Mouse (Mus musculus) lung, embryonic 16.5 days (tissue): ENCODE measurements around the gene Osgep. TPM values are rescaled to one million over a fixed set of nuclear protein-coding genes. Genes with fewer than 3 reads are reported as not detected.
A peak's percentile ranks its signal among the peaks of the same experiment; 100 is the strongest.

Experiments used
- ATAC-seq: fragments of 200-750 bp; cut with Nextera tagmentation; 2 replicates; pipeline ENCODE4 v1.8.0; 2017; ENCODE audit warnings: low read depth, mild to moderate bottlenecking, moderate library complexity
- H3K27ac ChIP-seq: fragments of 300-500 bp; sonication (generic); 2 replicates; pipeline ENCODE4 v1.5.1; 2014; ENCODE audit warnings: mild to moderate bottlenecking, control low read depth, low read length
- H3K27me3 ChIP-seq: fragments of 300-500 bp; sonication (generic); 2 replicates; pipeline ENCODE4 v1.6.1; 2014; ENCODE audit warnings: low read depth, low read length, mixed read lengths; ENCODE audit not compliant: control insufficient read depth, insufficient read depth
- H3K36me3 ChIP-seq: fragments of 300-500 bp; sonication (generic); 2 replicates; pipeline ENCODE4 v1.6.1; 2014; ENCODE audit warnings: low read length; ENCODE audit not compliant: control insufficient read depth, insufficient read depth
- H3K4me1 ChIP-seq: fragments of 300-500 bp; sonication (generic); replicated peaks from 2 replicates; pipeline ENCODE4 v1.6.1; 2014; ENCODE audit warnings: low read length, mixed read lengths; ENCODE audit not compliant: control insufficient read depth, insufficient read depth
- H3K4me2 ChIP-seq: fragments of 300-500 bp; sonication (generic); 2 replicates; pipeline ENCODE4 v1.6.1; 2014; ENCODE audit warnings: low read depth, low read length, control low read depth
- H3K4me3 ChIP-seq: fragments of 300-500 bp; sonication (generic); 2 replicates; pipeline ENCODE4 v1.5.1; 2014; ENCODE audit warnings: mild to moderate bottlenecking, low read length, control low read depth
- H3K9ac ChIP-seq: fragments of 300-500 bp; sonication (generic); 2 replicates; pipeline ENCODE4 v1.6.1; 2014; ENCODE audit warnings: low read length, control low read depth
- H3K9me3 ChIP-seq: fragments of 300-500 bp; sonication (generic); 2 replicates; pipeline ENCODE4 v1.6.1; 2016; ENCODE audit warnings: low read length; ENCODE audit not compliant: control insufficient read depth
- WGBS: fragments of 180-500 bp; shearing (Covaris S2); extraction: QIAGEN DNeasy Blood & Tissue Kit; methylation state at CpG from one replicate; pipeline ENCODE4 v1.1.7; 2014; 5-methylcytosine and 5-hydroxymethylcytosine counted together
- polyA plus RNA-seq: library from polyadenylated mRNA; unstranded; fragments of >200 nt; fragmentation: Nextera tagmentation; extraction: Ambion mirVana; gene quantifications from 2 replicates; pipeline ENCODE4 v1.2.1, GENCODE M21; 2015

The Osgep gene
- polyA plus RNA-seq, 1 experiment from 2014 or later: 153 TPM

- no peaks in the 10 kb centered on the region for H3K9me3 ChIP-seq
- no peak overlapping the region for H3K4me3 ChIP-seq
- H3K4me1 ChIP-seq: no peaks in the 10 kb centered on the region
- no peaks in the 10 kb centered on the region for H3K36me3 ChIP-seq
- ATAC-seq: no peak
- H3K4me2 ChIP-seq: no peak overlapping the region
- no peak overlapping the region for H3K9ac ChIP-seq
- H3K27ac ChIP-seq: no peak overlapping the region
- WGBS: 85% methylated on average over 3 of the region's 3 CpGs
- H3K27me3 ChIP-seq: no peaks in the 10 kb centered on the region
Observed at GRCm38 (mm10) chr14:50938119-50938908, 13.6 kb upstream of the Osgep start.

GRCm38 (mm10) chr14:50936649-50937048 lies 12.0 kb upstream of the Osgep start:
- no peak overlapping the region for H3K4me3 ChIP-seq
- no peak for ATAC-seq
- H3K4me1 ChIP-seq: peaks cover 4% of the 10 kb centered on the region
- H3K27ac ChIP-seq: no peak overlapping the region
- H3K36me3 ChIP-seq: no peaks in the 10 kb centered on the region
- H3K9me3 ChIP-seq: no peaks in the 10 kb centered on the region
- H3K4me2 ChIP-seq: no peak overlapping the region
- H3K27me3 ChIP-seq: no peaks in the 10 kb centered on the region
- WGBS: 55% methylated on average over 1 of the region's 1 CpGs
- no peak overlapping the region for H3K9ac ChIP-seq

GRCm38 (mm10) chr14:50931493-50932020 lies 6.9 kb upstream of the Osgep start:
- H3K27ac ChIP-seq: peak overlapping the region; percentile 90
- no peaks in the 10 kb centered on the region for H3K9me3 ChIP-seq
- H3K27me3 ChIP-seq: no peaks in the 10 kb centered on the region
- H3K9ac ChIP-seq: peak overlapping the region; percentile 72
- 9% methylated on average over 12 of the region's 12 CpGs for WGBS
- no peak for ATAC-seq
- H3K4me1 ChIP-seq: peaks cover 14% of the 10 kb centered on the region
- H3K4me3 ChIP-seq: peak overlapping the region; percentile 94
- peak overlapping the region; percentile 72 for H3K4me2 ChIP-seq
- H3K36me3 ChIP-seq: peaks cover 22% of the 10 kb centered on the region

- Histone ChIP-seq H3K9me3 (no peaks in the 10 kb centered on the region), H3K4me2 (peak within 1 kb of the TSS; percentile 84), H3K27me3 (no peaks in the 10 kb centered on the region), H3K36me3 (peaks cover 22% of the 10 kb centered on the region), H3K9ac (peak within 1 kb of the TSS; percentile 97), H3K4me3 (peak within 1 kb of the TSS; percentile 94), H3K4me1 (peaks cover 17% of the 10 kb centered on the region), H3K27ac (peak within 1 kb of the TSS; percentile 90)
- under 1% methylated on average over 67 of the region's 68 CpGs for WGBS
- peak; percentile 99 for ATAC-seq
Observed at GRCm38 (mm10) chr14:50930754-50931492, 6.2 kb upstream of the Osgep start, which contains the start of the genes Pip4p1 and Pnp. Gene Pip4p1, minus strand, starts transcription at chr14:50930856. Gene Pnp, plus strand, starts transcription at chr14:50931082.

GRCm38 (mm10) chr14:50930377-50930753 lies 5.7 kb upstream of the Osgep start:
- Histone ChIP-seq H3K27ac (peak overlapping the region; percentile 90), H3K9me3 (no peaks in the 10 kb centered on the region), H3K4me2 (peak overlapping the region; percentile 84), H3K27me3 (no peaks in the 10 kb centered on the region), H3K4me3 (peak overlapping the region; percentile 94), H3K9ac (peak overlapping the region; percentile 97), H3K36me3 (peaks cover 22% of the 10 kb centered on the region), H3K4me1 (peaks cover 22% of the 10 kb centered on the region)
- peak; percentile 51 for ATAC-seq
- WGBS: 0% methylated on average over 21 of the region's 38 CpGs

GRCm38 (mm10) chr14:50929951-50930350 lies 5.3 kb upstream of the Osgep start:
- peak overlapping the region; percentile 84 for H3K4me2 ChIP-seq
- peak overlapping the region; percentile 90; the same call in 1 of the 2 replicates for H3K27ac ChIP-seq
- 12% methylated on average over 10 of the region's 10 CpGs for WGBS
- H3K4me1 ChIP-seq: peaks cover 23% of the 10 kb centered on the region
- no peaks in the 10 kb centered on the region for H3K9me3 ChIP-seq
- no peak for ATAC-seq
- H3K36me3 ChIP-seq: peaks cover 22% of the 10 kb centered on the region
- peak overlapping the region; percentile 97 for H3K9ac ChIP-seq
- peak overlapping the region; percentile 94 for H3K4me3 ChIP-seq
- no peaks in the 10 kb centered on the region for H3K27me3 ChIP-seq

GRCm38 (mm10) chr14:50927366-50927765 lies 2.7 kb upstream of the Osgep start:
- H3K27ac ChIP-seq: no peak overlapping the region
- WGBS: 62% methylated on average over 3 of the region's 3 CpGs
- no peak overlapping the region for H3K9ac ChIP-seq
- no peak overlapping the region for H3K4me3 ChIP-seq
- no peaks in the 10 kb centered on the region for H3K9me3 ChIP-seq
- no peak for ATAC-seq
- no peak overlapping the region for H3K4me2 ChIP-seq
- H3K27me3 ChIP-seq: no peaks in the 10 kb centered on the region
- H3K4me1 ChIP-seq: peaks cover 26% of the 10 kb centered on the region
- peaks cover 22% of the 10 kb centered on the region for H3K36me3 ChIP-seq

GRCm38 (mm10) chr14:50925111-50925920 lies 623 bp upstream of the Osgep start:
- peaks cover 20% of the 10 kb centered on the region for H3K4me1 ChIP-seq
- no peaks in the 10 kb centered on the region for H3K27me3 ChIP-seq
- peak overlapping the region; percentile 94 for H3K27ac ChIP-seq
- H3K36me3 ChIP-seq: peaks cover 22% of the 10 kb centered on the region
- H3K4me3 ChIP-seq: peak overlapping the region; percentile 88
- WGBS: under 1% methylated on average over 38 of the region's 38 CpGs
- H3K4me2 ChIP-seq: peak overlapping the region; percentile 89
- ATAC-seq: peak; percentile 39; the same call in 1 of the 2 replicates
- H3K9me3 ChIP-seq: no peaks in the 10 kb centered on the region
- peak overlapping the region; percentile 85 for H3K9ac ChIP-seq
